Mouse (Mus musculus): ENCODE measurements around the gene Tomm22. TPM values are rescaled to one million over a fixed set of nuclear protein-coding genes. Genes with fewer than 3 reads are reported as not detected.
A peak's percentile ranks its signal among the peaks of the same experiment; 100 is the strongest.
"Not testable (repeated sequence)": the region's sequence is repeated elsewhere in the genome, so short reads cannot be mapped to it uniquely, and the experiment has no call there.

Tomm22 gene
- polyA plus RNA-seq, 1 experiment: not detected

- peak overlapping the region; percentile 99 for H3K27ac ChIP-seq (ENCODE audit: insufficient read depth, low read depth, low read length)
- WGBS: 1% methylated on average over 16 of the region's 16 CpGs
- peak overlapping the region; percentile 69 for H3K4me3 ChIP-seq (ENCODE audit: insufficient read depth, low read depth, low read length)
- H3K4me1 ChIP-seq (ENCODE audit: control insufficient read depth, insufficient read depth, low read length): peaks cover 14% of the 10 kb centered on the region
- TF ChIP-seq CTCF (IDR thresholded peaks at IDR 0.05; ENCODE audit: insufficient read depth, low read depth, low read length) (peak; percentile 29; the same call in 1 of the 2 replicates), POLR2A (IDR thresholded peaks at IDR 0.05; ENCODE audit: insufficient read depth, low read depth, low read length) (no peak)
Observed at GRCm38 (mm10) chr15:79657837-79658530, 12.7 kb upstream of the Tomm22 start.

- peak within 1 kb of the TSS; percentile 69 for H3K4me3 ChIP-seq (ENCODE audit: insufficient read depth, low read depth, low read length)
- 1% methylated on average over 55 of the region's 55 CpGs for WGBS
- H3K4me1 ChIP-seq (ENCODE audit: control insufficient read depth, insufficient read depth, low read length): peaks cover 14% of the 10 kb centered on the region
- TF ChIP-seq POLR2A (IDR thresholded peaks at IDR 0.05; ENCODE audit: insufficient read depth, low read depth, low read length): peak; percentile 84
- no peak for TF ChIP-seq CTCF (IDR thresholded peaks at IDR 0.05; ENCODE audit: insufficient read depth, low read depth, low read length)
- peak within 1 kb of the TSS; percentile 99 for H3K27ac ChIP-seq (ENCODE audit: insufficient read depth, low read depth, low read length)
Observed at GRCm38 (mm10) chr15:79658531-79659375, 11.9 kb upstream of the Tomm22 start, which contains the start of the genes Fam227a and Cby1. Gene Fam227a, minus strand, starts transcription at chr15:79658956. Gene Cby1, plus strand, starts transcription at chr15:79659199.

- Histone ChIP-seq H3K4me1 (ENCODE audit: control insufficient read depth, insufficient read depth, low read length) (peaks cover 15% of the 10 kb centered on the region), H3K4me3 (ENCODE audit: insufficient read depth, low read depth, low read length) (no peak overlapping the region), H3K27ac (ENCODE audit: insufficient read depth, low read depth, low read length) (no peak overlapping the region)
- TF ChIP-seq CTCF (IDR thresholded peaks at IDR 0.05; ENCODE audit: insufficient read depth, low read depth, low read length): peak; percentile 40; the same call in 1 of the 2 replicates
- no peak for TF ChIP-seq POLR2A (IDR thresholded peaks at IDR 0.05; ENCODE audit: insufficient read depth, low read depth, low read length)
- 72% methylated on average over 4 of the region's 4 CpGs for WGBS
Observed at GRCm38 (mm10) chr15:79661852-79662251, 8.8 kb upstream of the Tomm22 start.

GRCm38 (mm10) chr15:79664666-79665065 lies 6.0 kb upstream of the Tomm22 start:
- 92% methylated on average over 8 of the region's 8 CpGs for WGBS
- TF ChIP-seq POLR2A (IDR thresholded peaks at IDR 0.05; ENCODE audit: insufficient read depth, low read depth, low read length) (no peak), CTCF (IDR thresholded peaks at IDR 0.05; ENCODE audit: insufficient read depth, low read depth, low read length) (no peak)
- H3K4me3 ChIP-seq (ENCODE audit: insufficient read depth, low read depth, low read length): no peak overlapping the region
- no peak overlapping the region for H3K27ac ChIP-seq (ENCODE audit: insufficient read depth, low read depth, low read length)
- peaks cover 17% of the 10 kb centered on the region for H3K4me1 ChIP-seq (ENCODE audit: control insufficient read depth, insufficient read depth, low read length)

GRCm38 (mm10) chr15:79669195-79669594 lies 1.5 kb upstream of the Tomm22 start:
- Histone ChIP-seq H3K4me1 (ENCODE audit: control insufficient read depth, insufficient read depth, low read length) (peaks cover 18% of the 10 kb centered on the region), H3K4me3 (ENCODE audit: insufficient read depth, low read depth, low read length) (no peak overlapping the region), H3K27ac (ENCODE audit: insufficient read depth, low read depth, low read length) (no peak overlapping the region)
- TF ChIP-seq POLR2A (IDR thresholded peaks at IDR 0.05; ENCODE audit: insufficient read depth, low read depth, low read length): no peak
- no peak for TF ChIP-seq CTCF (IDR thresholded peaks at IDR 0.05; ENCODE audit: insufficient read depth, low read depth, low read length)
- 64% methylated on average over 10 of the region's 10 CpGs for WGBS

- Histone ChIP-seq H3K27ac (ENCODE audit: insufficient read depth, low read depth, low read length) (no peak overlapping the region; the same call in 1 of the 2 replicates), H3K4me1 (ENCODE audit: control insufficient read depth, insufficient read depth, low read length) (peaks cover 18% of the 10 kb centered on the region), H3K4me3 (ENCODE audit: insufficient read depth, low read depth, low read length) (peak overlapping the region; percentile 77)
- WGBS: under 1% methylated on average over 37 of the region's 37 CpGs
- no peak for TF ChIP-seq CTCF (IDR thresholded peaks at IDR 0.05; ENCODE audit: insufficient read depth, low read depth, low read length)
- no peak for TF ChIP-seq POLR2A (IDR thresholded peaks at IDR 0.05; ENCODE audit: insufficient read depth, low read depth, low read length)
Observed at GRCm38 (mm10) chr15:79670972-79671299, 275 bp downstream of the Tomm22 start.

- 74% methylated on average over 11 of the region's 11 CpGs for WGBS
- H3K27ac ChIP-seq (ENCODE audit: insufficient read depth, low read depth, low read length): not testable (repeated sequence)
- Histone ChIP-seq H3K4me1 (ENCODE audit: control insufficient read depth, insufficient read depth, low read length) (peaks cover 11% of the 10 kb centered on the region), H3K4me3 (ENCODE audit: insufficient read depth, low read depth, low read length) (peak overlapping the region; percentile 22; the same call in 1 of the 2 replicates)
Observed at GRCm38 (mm10) chr15:79671828-79672348, 1.2 kb downstream of the Tomm22 start.

GRCm38 (mm10) chr15:79677936-79678335 lies 7.3 kb downstream of the Tomm22 start:
- H3K4me3 ChIP-seq (ENCODE audit: insufficient read depth, low read depth, low read length): no peak overlapping the region
- H3K27ac ChIP-seq (ENCODE audit: insufficient read depth, low read depth, low read length): no peak overlapping the region
- no peak for TF ChIP-seq CTCF (IDR thresholded peaks at IDR 0.05; ENCODE audit: insufficient read depth, low read depth, low read length)
- no peak for TF ChIP-seq POLR2A (IDR thresholded peaks at IDR 0.05; ENCODE audit: insufficient read depth, low read depth, low read length)
- peaks cover 5% of the 10 kb centered on the region for H3K4me1 ChIP-seq (ENCODE audit: control insufficient read depth, insufficient read depth, low read length)
- WGBS: 78% methylated on average over 2 of the region's 2 CpGs

- Histone ChIP-seq H3K4me1 (ENCODE audit: control insufficient read depth, insufficient read depth, low read length) (peaks cover 17% of the 10 kb centered on the region), H3K4me3 (ENCODE audit: insufficient read depth, low read depth, low read length) (no peak overlapping the region), H3K27ac (ENCODE audit: insufficient read depth, low read depth, low read length) (no peak overlapping the region)
- 94% methylated on average over 4 of the region's 4 CpGs for WGBS
- TF ChIP-seq CTCF (IDR thresholded peaks at IDR 0.05; ENCODE audit: insufficient read depth, low read depth, low read length) (no peak), POLR2A (IDR thresholded peaks at IDR 0.05; ENCODE audit: insufficient read depth, low read depth, low read length) (no peak)
Observed at GRCm38 (mm10) chr15:79681973-79682372, 11.3 kb downstream of the Tomm22 start.
